Mouse (Mus musculus): ENCODE data around the gene AI837181. TPM values are rescaled to one million over a fixed set of nuclear protein-coding genes. Genes with fewer than 3 reads are reported as not detected.

The AI837181 gene
- total and polyA plus RNA-seq, 3 experiments, result 32.9 to 59.5 (median 32.9) TPM

DNA sequence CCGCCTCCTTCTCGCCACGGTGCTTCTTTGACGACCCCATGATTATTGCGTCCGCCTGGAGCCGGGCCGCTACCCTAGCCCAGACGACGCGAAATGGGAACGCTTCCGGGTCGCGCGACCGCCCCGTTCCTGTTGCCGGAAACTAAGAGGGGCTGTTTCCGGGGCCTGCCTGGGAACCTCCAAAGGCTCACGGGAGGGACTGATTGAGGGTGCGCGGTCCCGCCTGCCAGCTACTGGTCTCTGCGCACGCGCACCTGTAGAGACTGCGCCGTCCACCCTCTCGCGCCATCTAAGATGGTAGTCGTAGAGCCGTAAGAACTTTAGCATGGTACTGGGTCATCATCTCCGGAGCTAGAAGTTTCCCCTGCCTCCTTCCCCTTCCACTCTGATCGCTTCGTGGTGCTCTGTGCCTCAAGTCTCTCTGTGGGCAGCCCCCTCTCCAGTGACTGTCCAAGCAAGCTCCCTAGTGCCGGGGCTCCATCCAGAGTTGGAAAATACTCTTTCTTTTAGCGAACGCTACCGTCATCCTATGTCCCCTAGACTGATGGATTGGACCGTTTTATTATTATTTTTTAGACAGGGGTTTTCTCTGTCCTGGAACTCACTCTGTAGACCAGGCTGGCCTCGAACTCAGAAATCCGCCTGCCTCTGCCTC, 36.2 kb upstream of the AI837181 start, which contains the start of gene Sart1:
TSS of gene Sart1 (minus strand) at position 116 of the 655 bp plus-strand sequence.
- H3K9ac ChIP-seq (ENCODE audit: low read depth, low read length), result peak within 1 kb of the TSS; percentile 97
- peak within 1 kb of the TSS; percentile 99 for H3K4me3 ChIP-seq
- H3K4me1 ChIP-seq (ENCODE audit: control insufficient read depth, insufficient read depth, low read length), result peaks cover 5% of the 10 kb centered on the region
- peak; percentile 94 to 97 for DNase-seq
- H3K79me2 ChIP-seq (replicated peaks; ENCODE audit: control insufficient read depth, insufficient read depth, low read length), result peaks cover 3% of the 10 kb centered on the region
- intact Hi-C loops (cut with DNase I), result loop anchor here (1.0 to 10.0 kb wide), 4 partner anchors 22 to 296 kb away; partner anchors contain the start of genes AI837181, Drap1, Eif1ad and Map3k11
- H3K27me3 ChIP-seq (ENCODE audit: control insufficient read depth, insufficient read depth, low read length), result no peaks in the 10 kb centered on the region
- H3K27ac ChIP-seq, result peak within 1 kb of the TSS; percentile 90
- H3K36me3 ChIP-seq (ENCODE audit: control insufficient read depth, insufficient read depth, low read length), result peaks cover 3% of the 10 kb centered on the region; the same call in 1 of the 2 replicates
- TF ChIP-seq CTCF (IDR thresholded peaks at IDR 0.05) (no peak), POLR2A (IDR thresholded peaks at IDR 0.05; ENCODE audit: insufficient read depth, low read depth, low read length) (peak; percentile 98), EP300 (IDR thresholded peaks at IDR 0.05; ENCODE audit: insufficient read depth, low read depth, low read length) (no peak)
- 1% methylated on average over 43 of the region's 43 CpGs for WGBS

- H3K4me3 ChIP-seq, result peak overlapping the region; percentile 99
- intact Hi-C loops (cut with DNase I), result loop anchor here (2.0 to 10.0 kb wide), 3 partner anchors 35 to 295 kb away; partner anchors contain the start of genes AI837181, Drap1, Map3k11 and Mus81
- peak; percentile 49 to 61 for DNase-seq
- no peak for TF ChIP-seq CTCF (IDR thresholded peaks at IDR 0.05)
- TF ChIP-seq POLR2A (IDR thresholded peaks at IDR 0.05; ENCODE audit: insufficient read depth, low read depth, low read length), result no peak
- TF ChIP-seq EP300 (IDR thresholded peaks at IDR 0.05; ENCODE audit: insufficient read depth, low read depth, low read length), result no peak
- H3K79me2 ChIP-seq (replicated peaks; ENCODE audit: control insufficient read depth, insufficient read depth, low read length), result peaks cover 3% of the 10 kb centered on the region
- H3K36me3 ChIP-seq (ENCODE audit: control insufficient read depth, insufficient read depth, low read length), result peaks cover 3% of the 10 kb centered on the region; the same call in 1 of the 2 replicates
- peak overlapping the region; percentile 36; the same call in 1 of the 2 replicates for H3K27ac ChIP-seq
- H3K4me1 ChIP-seq (ENCODE audit: control insufficient read depth, insufficient read depth, low read length), result peaks cover 5% of the 10 kb centered on the region
- 13% methylated on average over 12 of the region's 12 CpGs for WGBS
- peak overlapping the region; percentile 30 for H3K9ac ChIP-seq (ENCODE audit: low read depth, low read length)
- no peaks in the 10 kb centered on the region for H3K27me3 ChIP-seq (ENCODE audit: control insufficient read depth, insufficient read depth, low read length)
Observed at GRCm38 (mm10) chr19:5389647-5390046, 35.3 kb upstream of the AI837181 start.

DNA sequence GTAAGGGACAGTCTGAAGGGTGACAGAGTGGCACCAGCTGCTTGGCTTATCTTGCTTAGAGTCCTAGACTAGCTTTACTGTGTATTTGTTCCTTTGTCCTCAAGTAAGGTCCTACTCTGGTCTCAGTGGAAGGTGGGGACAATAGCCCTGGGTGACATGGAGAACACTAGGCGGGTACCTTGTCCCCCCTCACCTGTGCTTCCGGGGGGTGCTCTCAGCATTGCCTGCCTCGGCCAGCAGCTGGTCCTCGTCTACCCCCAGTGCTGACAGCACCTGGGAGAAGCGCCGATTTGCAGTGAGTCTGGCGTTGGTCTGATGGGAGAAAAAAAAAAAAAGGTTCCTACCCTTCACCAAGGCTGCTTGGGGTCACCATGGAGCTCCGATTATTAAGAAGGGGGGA, 34.5 kb upstream of the AI837181 start:
- no peak overlapping the region; the same call in 1 of the 2 replicates for H3K4me3 ChIP-seq
- DNase-seq, result no peak
- WGBS, result 65% methylated on average over 8 of the region's 8 CpGs
- H3K27ac ChIP-seq, result no peak overlapping the region
- no peaks in the 10 kb centered on the region for H3K27me3 ChIP-seq (ENCODE audit: control insufficient read depth, insufficient read depth, low read length)
- peaks cover 5% of the 10 kb centered on the region for H3K4me1 ChIP-seq (ENCODE audit: control insufficient read depth, insufficient read depth, low read length)
- no peak for TF ChIP-seq POLR2A (IDR thresholded peaks at IDR 0.05; ENCODE audit: insufficient read depth, low read depth, low read length)
- TF ChIP-seq CTCF (IDR thresholded peaks at IDR 0.05), result no peak
- no peak for TF ChIP-seq EP300 (IDR thresholded peaks at IDR 0.05; ENCODE audit: insufficient read depth, low read depth, low read length)
- peaks cover 3% of the 10 kb centered on the region; the same call in 1 of the 2 replicates for H3K36me3 ChIP-seq (ENCODE audit: control insufficient read depth, insufficient read depth, low read length)
- H3K9ac ChIP-seq (ENCODE audit: low read depth, low read length), result no peak overlapping the region
- peaks cover 3% of the 10 kb centered on the region for H3K79me2 ChIP-seq (replicated peaks; ENCODE audit: control insufficient read depth, insufficient read depth, low read length)
- intact Hi-C loops (cut with DNase I), result no loop called here

GRCm38 (mm10) chr19:5392892-5393291, 32.1 kb upstream of the AI837181 start:
- H3K9ac ChIP-seq (ENCODE audit: low read depth, low read length), result no peak overlapping the region
- H3K4me3 ChIP-seq, result no peak overlapping the region
- 20% methylated on average over 4 of the region's 4 CpGs for WGBS

DNA sequence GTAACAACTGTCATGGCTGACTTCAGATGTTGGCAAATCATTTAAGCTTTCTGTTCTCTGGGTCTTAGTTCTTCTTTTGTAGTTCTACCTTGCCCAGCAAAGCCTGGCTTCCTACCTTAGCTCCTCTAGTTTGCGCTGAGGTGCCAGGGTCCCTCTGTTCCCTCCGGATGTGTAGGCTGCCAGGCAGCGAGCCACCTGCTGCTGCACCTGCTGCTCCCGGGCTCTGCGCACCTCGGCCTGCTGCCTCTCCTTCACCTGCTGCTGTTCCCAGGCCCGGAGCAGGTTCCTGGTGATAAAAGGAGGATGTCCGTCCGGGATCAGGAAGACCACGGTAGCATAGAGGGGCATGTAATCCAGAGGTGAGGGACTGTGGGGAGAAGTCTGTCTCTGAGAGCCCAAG, 30.8 kb upstream of the AI837181 start:
- DNase-seq, result no peak
- 44% methylated on average over 10 of the region's 10 CpGs for WGBS
- Histone ChIP-seq H3K4me3 (no peak overlapping the region), H3K4me1 (ENCODE audit: control insufficient read depth, insufficient read depth, low read length) (peaks cover 3% of the 10 kb centered on the region), H3K36me3 (ENCODE audit: control insufficient read depth, insufficient read depth, low read length) (no peaks in the 10 kb centered on the region), H3K27me3 (ENCODE audit: control insufficient read depth, insufficient read depth, low read length) (no peaks in the 10 kb centered on the region), H3K9ac (ENCODE audit: low read depth, low read length) (no peak overlapping the region), H3K79me2 (replicated peaks; ENCODE audit: control insufficient read depth, insufficient read depth, low read length) (no peaks in the 10 kb centered on the region), H3K27ac (no peak overlapping the region)
- TF ChIP-seq EP300 (IDR thresholded peaks at IDR 0.05; ENCODE audit: insufficient read depth, low read depth, low read length), result no peak
- no peak for TF ChIP-seq POLR2A (IDR thresholded peaks at IDR 0.05; ENCODE audit: insufficient read depth, low read depth, low read length)
- intact Hi-C loops (cut with DNase I), result no loop called here

More at GRCm38 (mm10) chr19:5392892-5393291, 32.1 kb upstream of the AI837181 start:
- Histone ChIP-seq H3K79me2 (replicated peaks; ENCODE audit: control insufficient read depth, insufficient read depth, low read length) (peaks cover 3% of the 10 kb centered on the region), H3K27ac (no peak overlapping the region), H3K36me3 (ENCODE audit: control insufficient read depth, insufficient read depth, low read length) (no peaks in the 10 kb centered on the region), H3K4me1 (ENCODE audit: control insufficient read depth, insufficient read depth, low read length) (peaks cover 3% of the 10 kb centered on the region), H3K27me3 (ENCODE audit: control insufficient read depth, insufficient read depth, low read length) (no peaks in the 10 kb centered on the region)
- peak; percentile 47 to 72 for DNase-seq
- no peak for TF ChIP-seq CTCF (IDR thresholded peaks at IDR 0.05)
- no peak for TF ChIP-seq POLR2A (IDR thresholded peaks at IDR 0.05; ENCODE audit: insufficient read depth, low read depth, low read length)
- no peak for TF ChIP-seq EP300 (IDR thresholded peaks at IDR 0.05; ENCODE audit: insufficient read depth, low read depth, low read length)
- intact Hi-C loops (cut with DNase I), result no loop called here

- Histone ChIP-seq H3K27me3 (ENCODE audit: control insufficient read depth, insufficient read depth, low read length) (no peaks in the 10 kb centered on the region), H3K9ac (ENCODE audit: low read depth, low read length) (no peak overlapping the region), H3K27ac (no peak overlapping the region), H3K4me3 (no peak overlapping the region), H3K36me3 (ENCODE audit: control insufficient read depth, insufficient read depth, low read length) (no peaks in the 10 kb centered on the region), H3K79me2 (replicated peaks; ENCODE audit: control insufficient read depth, insufficient read depth, low read length) (no peaks in the 10 kb centered on the region), H3K4me1 (ENCODE audit: control insufficient read depth, insufficient read depth, low read length) (no peaks in the 10 kb centered on the region)
- WGBS, result 70% methylated on average over 4 of the region's 4 CpGs
- TF ChIP-seq CTCF (IDR thresholded peaks at IDR 0.05), result no peak
- TF ChIP-seq EP300 (IDR thresholded peaks at IDR 0.05; ENCODE audit: insufficient read depth, low read depth, low read length), result no peak
- no peak for TF ChIP-seq POLR2A (IDR thresholded peaks at IDR 0.05; ENCODE audit: insufficient read depth, low read depth, low read length)
- DNase-seq, result no peak
- intact Hi-C loops (cut with DNase I), result no loop called here
Observed at GRCm38 (mm10) chr19:5395371-5395770, 29.6 kb upstream of the AI837181 start.
